Mouse (Mus musculus): ENCODE data around the gene Arhgef1. TPM values are rescaled to one million over a fixed set of nuclear protein-coding genes. Genes with fewer than 3 reads are reported as not detected.
A peak's percentile ranks its signal among the peaks of the same experiment; 100 is the strongest.

The Arhgef1 gene
- polyA plus RNA-seq, 1 experiment from 2014 or later: 86.9 TPM

DNA sequence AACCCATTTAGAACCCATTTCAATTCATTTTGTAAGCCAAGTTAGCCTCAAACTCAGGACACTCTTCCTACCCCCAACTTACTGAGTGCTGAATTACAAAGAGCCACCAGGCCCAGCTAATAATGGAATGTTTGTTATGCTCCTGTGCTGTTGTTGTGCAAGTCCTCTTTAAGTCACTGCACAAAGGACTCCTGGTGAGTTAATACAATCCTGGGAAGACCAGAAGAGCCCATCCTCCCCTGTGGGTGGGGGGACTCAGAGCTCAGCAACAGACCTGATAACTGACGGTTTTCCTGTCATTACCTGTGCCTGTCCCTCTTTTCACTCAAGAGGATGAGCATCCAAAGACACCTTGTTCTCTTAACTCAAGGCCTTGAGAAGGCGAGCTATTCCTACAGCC is 23.1 kb upstream of the Arhgef1 start:
- no peaks in the 10 kb centered on the region for H3K36me3 ChIP-seq
- no peak overlapping the region for H3K9ac ChIP-seq
- 51% methylated on average over 2 of the region's 2 CpGs for WGBS
- no peak for ATAC-seq (ENCODE audit: insufficient read depth, low FRiP score, low read depth)
- H3K9me3 ChIP-seq: no peaks in the 10 kb centered on the region
- H3K4me1 ChIP-seq: no peaks in the 10 kb centered on the region
- H3K4me3 ChIP-seq (replicated peaks): no peak overlapping the region
- H3K4me2 ChIP-seq: no peak overlapping the region
- H3K27me3 ChIP-seq (replicated peaks): no peaks in the 10 kb centered on the region
- no peak overlapping the region for H3K27ac ChIP-seq

DNA sequence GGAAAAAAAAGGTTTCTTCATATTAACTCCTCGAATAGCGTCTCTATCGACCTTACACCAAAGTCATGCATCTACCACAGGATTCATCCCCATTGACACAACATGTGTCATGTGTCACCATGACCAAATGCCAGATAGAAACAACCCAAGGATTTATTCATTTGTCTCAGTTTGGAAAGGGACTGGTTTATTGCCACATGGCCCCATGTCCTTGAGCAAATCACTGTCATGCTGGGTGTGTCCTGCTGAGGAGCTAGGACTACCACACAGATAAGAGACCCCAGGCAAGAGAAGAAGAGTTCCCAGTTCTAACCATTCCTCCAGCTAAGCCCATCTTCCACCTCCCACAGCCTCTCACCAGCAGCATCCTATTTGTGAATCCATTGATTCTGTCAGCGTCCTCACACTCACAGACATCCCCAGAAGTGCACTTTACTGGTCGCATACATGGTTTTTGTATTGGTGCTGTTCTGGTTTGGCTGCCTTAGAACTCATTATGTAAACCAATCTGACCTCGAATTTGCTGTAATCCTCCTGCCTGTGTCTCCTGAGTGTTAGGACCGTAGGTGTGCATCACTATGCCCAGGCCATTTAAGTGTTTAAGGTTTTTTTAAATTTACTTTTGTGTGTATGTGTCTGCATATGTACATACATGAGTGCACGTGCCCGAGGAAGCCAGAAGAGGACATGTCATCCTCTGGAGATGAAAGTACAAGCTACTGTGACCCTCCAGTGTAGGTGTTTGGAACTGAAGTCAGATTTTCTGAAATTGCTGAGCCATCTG is 20.1 kb upstream of the Arhgef1 start:
- ATAC-seq (ENCODE audit: insufficient read depth, low FRiP score, low read depth): no peak
- Histone ChIP-seq H3K9ac (no peak overlapping the region), H3K36me3 (peaks cover 9% of the 10 kb centered on the region; the same call in 1 of the 2 replicates), H3K27ac (no peak overlapping the region), H3K9me3 (no peaks in the 10 kb centered on the region), H3K4me3 (replicated peaks) (no peak overlapping the region), H3K27me3 (replicated peaks) (no peaks in the 10 kb centered on the region), H3K4me1 (peaks cover 18% of the 10 kb centered on the region), H3K4me2 (no peak overlapping the region)
- 89% methylated on average over 9 of the region's 9 CpGs for WGBS

DNA sequence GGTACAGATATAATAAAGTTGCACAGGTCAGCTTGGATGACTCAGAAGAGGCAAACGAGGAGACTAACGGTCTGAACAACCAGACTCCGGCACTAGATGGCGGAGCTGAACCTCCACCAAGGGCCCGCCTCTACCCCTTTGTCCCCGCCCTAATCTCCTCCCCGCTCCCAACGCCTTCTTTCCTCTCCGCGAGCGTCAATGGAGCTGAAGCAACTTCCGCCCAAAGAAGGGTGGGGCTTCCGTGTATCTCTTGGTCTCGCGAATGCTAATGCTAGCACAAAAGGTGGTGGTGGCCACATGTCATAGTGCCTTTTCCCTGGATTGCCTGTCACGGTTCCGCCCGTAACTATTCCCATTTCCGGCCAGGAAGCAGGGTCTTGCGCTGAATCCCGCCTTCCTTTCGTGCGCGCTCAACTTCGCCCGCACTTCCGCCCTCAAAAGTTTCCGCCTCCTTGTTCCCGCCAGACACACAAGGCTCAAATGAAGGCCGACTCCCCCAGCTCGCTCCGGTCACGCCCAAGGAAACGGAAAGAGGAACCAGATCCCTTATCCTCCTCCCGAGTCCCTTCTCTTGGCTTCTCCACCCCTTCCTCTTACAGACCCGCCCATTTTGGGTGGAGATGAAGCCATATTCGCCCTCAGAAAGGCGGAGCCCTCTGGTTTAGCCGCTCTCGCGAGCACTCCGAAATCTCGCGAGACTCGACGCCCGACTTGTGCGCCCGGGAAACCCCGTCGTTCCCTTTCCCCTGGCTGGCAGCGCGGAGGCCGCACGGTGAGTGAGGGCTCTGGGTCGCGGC is 18.6 kb upstream of the Arhgef1 start, which contains the start of gene Rps19:
TSS of gene Rps19 (plus strand) at position 476 of the 797 bp plus-strand sequence.
- peaks cover 18% of the 10 kb centered on the region for H3K4me1 ChIP-seq
- no peaks in the 10 kb centered on the region for H3K27me3 ChIP-seq (replicated peaks)
- H3K36me3 ChIP-seq: peaks cover 21% of the 10 kb centered on the region
- peak within 1 kb of the TSS; percentile 67 for H3K4me2 ChIP-seq
- H3K27ac ChIP-seq: peak within 1 kb of the TSS; percentile 89
- peak; percentile 94 for ATAC-seq (ENCODE audit: insufficient read depth, low FRiP score, low read depth)
- H3K9me3 ChIP-seq: no peaks in the 10 kb centered on the region
- H3K9ac ChIP-seq: peak within 1 kb of the TSS; percentile 100
- peak within 1 kb of the TSS; percentile 81 for H3K4me3 ChIP-seq (replicated peaks)
- WGBS: under 1% methylated on average over 57 of the region's 57 CpGs

DNA sequence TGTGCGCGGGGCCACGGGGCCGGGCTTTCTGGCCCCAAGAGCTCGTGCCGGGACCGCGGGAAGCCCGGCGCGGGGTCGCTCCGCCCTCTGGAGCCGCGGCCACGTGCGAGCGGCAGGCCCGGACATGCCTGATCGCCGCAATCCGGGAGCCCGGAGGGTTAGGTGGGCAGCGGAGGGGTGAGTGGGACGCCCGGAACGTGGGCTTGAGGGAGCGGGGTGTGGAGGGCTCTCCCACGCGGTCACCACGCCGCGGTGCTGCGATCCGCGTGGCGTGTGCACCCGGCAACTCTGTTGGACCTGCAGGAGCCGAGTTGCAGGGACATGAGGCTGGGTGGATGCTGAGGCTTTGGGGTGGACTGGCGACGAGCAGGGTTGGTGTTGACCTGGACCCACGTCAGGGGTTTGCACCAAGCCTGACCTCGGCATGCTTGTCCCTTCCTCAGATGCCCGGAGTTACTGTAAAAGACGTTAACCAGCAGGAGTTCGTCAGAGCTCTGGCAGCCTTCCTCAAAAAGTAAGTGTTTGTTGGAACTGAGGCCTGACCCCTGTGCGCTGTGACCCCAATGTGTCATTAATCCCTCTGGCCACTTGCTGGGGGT is 17.9 kb upstream of the Arhgef1 start:
- peak overlapping the region; percentile 89 for H3K27ac ChIP-seq

DNA sequence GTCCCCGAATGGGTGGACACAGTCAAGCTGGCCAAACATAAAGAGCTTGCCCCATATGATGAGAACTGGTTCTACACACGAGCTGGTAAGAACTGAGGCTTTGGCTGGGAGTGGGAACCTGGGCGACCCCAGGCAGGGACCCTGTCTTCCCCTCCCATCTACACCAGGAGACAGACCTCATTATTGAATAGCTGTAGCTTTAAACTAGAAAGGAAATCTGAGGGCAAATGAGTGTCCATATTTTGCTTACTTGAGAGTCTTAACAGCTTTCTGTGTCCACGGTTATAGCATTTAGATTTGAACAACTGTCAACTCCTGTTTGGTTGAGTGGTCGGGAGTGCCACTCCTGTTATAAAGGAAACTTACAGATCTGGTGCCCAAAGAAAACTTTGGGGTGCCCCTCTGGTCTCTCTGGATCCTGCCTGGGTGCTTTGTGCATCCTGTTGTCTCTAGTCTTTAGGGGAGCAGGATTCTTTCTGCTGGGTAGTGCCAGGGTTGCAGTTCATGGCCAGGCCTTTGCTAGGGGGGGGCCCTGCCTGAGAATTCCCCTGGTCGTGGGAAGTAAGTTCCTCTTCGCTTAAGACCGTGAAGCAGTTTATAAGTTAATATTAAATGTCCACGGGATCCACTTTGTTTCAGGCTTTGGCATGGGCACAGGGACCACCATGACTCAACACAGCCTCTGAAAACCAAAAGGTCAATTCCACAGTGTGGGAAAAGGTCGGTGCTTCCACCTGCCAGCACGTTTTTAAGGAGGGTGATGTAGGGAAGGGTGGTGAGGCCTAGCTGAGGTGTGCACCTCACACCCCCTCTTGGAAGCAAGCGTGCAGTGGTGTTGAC is 17.0 kb upstream of the Arhgef1 start:
- no peaks in the 10 kb centered on the region for H3K9me3 ChIP-seq
- 24% methylated on average over 12 of the region's 12 CpGs for WGBS
- peaks cover 36% of the 10 kb centered on the region for H3K36me3 ChIP-seq
- H3K4me1 ChIP-seq: peaks cover 18% of the 10 kb centered on the region
- peak overlapping the region; percentile 67 for H3K4me2 ChIP-seq
- peak overlapping the region; percentile 89; the same call in 1 of the 2 replicates for H3K27ac ChIP-seq
- H3K27me3 ChIP-seq (replicated peaks): no peaks in the 10 kb centered on the region
- no peak for ATAC-seq (ENCODE audit: insufficient read depth, low FRiP score, low read depth)
- H3K4me3 ChIP-seq (replicated peaks): peak overlapping the region; percentile 81
- peak overlapping the region; percentile 100 for H3K9ac ChIP-seq

More for the DNA sequence above, 17.9 kb upstream of the Arhgef1 start:
- H3K4me2 ChIP-seq: peak overlapping the region; percentile 67
- peak overlapping the region; percentile 100 for H3K9ac ChIP-seq
- peak overlapping the region; percentile 81 for H3K4me3 ChIP-seq (replicated peaks)
- WGBS: under 1% methylated on average over 47 of the region's 47 CpGs
- peaks cover 18% of the 10 kb centered on the region for H3K4me1 ChIP-seq
- H3K36me3 ChIP-seq: peaks cover 28% of the 10 kb centered on the region
- H3K9me3 ChIP-seq: no peaks in the 10 kb centered on the region
- H3K27me3 ChIP-seq (replicated peaks): no peaks in the 10 kb centered on the region
- no peak for ATAC-seq (ENCODE audit: insufficient read depth, low FRiP score, low read depth)

DNA sequence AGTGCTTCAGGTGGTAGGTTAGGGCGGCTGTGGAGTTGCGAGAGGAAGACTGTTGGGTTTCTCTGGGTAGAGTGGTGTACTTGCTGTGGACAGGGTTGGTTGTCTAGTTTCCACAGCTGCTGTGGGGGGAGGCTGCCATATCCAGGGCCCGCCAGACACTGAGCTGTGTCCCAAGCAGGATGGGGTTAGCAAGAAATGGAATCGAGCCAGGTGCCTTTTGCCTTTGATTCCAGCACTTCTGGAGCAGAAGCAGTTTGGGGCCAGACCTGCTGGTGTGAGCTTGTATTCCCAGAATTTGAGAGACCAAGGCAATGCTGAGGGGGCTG is 16.4 kb upstream of the Arhgef1 start:
- Histone ChIP-seq H3K9me3 (no peaks in the 10 kb centered on the region), H3K4me2 (peak overlapping the region; percentile 67), H3K36me3 (peaks cover 39% of the 10 kb centered on the region), H3K4me1 (peaks cover 18% of the 10 kb centered on the region), H3K9ac (peak overlapping the region; percentile 100), H3K27me3 (replicated peaks) (no peaks in the 10 kb centered on the region), H3K4me3 (replicated peaks) (peak overlapping the region; percentile 81), H3K27ac (peak overlapping the region; percentile 54; the same call in 1 of the 2 replicates)
- no peak for ATAC-seq (ENCODE audit: insufficient read depth, low FRiP score, low read depth)
- WGBS: 58% methylated on average over 4 of the region's 4 CpGs

DNA sequence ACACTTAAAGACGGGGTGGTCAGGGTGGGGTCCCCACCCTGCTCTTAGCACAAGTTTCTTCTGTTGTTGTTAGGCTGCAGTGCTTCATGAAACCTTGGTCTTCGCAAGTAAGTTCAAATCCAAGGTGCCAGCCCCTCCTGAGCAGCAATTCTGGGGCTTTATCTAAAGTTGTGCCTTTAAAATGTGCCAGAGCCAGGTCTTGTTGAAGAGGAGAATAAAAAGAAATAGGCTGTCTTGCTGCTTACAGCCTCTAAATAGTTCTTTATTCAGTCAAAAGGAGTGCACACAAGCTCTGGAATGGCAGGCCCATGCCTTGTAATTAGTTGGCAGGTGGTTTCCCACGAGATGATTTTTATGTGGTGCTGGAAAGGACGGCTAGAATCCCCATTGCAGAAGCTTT is 15.6 kb upstream of the Arhgef1 start:
- Histone ChIP-seq H3K27me3 (replicated peaks) (no peaks in the 10 kb centered on the region), H3K4me3 (replicated peaks) (no peak overlapping the region), H3K36me3 (peaks cover 39% of the 10 kb centered on the region), H3K4me2 (peak overlapping the region; percentile 67), H3K27ac (no peak overlapping the region), H3K9me3 (no peaks in the 10 kb centered on the region), H3K9ac (no peak overlapping the region), H3K4me1 (peaks cover 18% of the 10 kb centered on the region)
- no peak for ATAC-seq (ENCODE audit: insufficient read depth, low FRiP score, low read depth)
- WGBS: 67% methylated on average over 4 of the region's 4 CpGs

DNA sequence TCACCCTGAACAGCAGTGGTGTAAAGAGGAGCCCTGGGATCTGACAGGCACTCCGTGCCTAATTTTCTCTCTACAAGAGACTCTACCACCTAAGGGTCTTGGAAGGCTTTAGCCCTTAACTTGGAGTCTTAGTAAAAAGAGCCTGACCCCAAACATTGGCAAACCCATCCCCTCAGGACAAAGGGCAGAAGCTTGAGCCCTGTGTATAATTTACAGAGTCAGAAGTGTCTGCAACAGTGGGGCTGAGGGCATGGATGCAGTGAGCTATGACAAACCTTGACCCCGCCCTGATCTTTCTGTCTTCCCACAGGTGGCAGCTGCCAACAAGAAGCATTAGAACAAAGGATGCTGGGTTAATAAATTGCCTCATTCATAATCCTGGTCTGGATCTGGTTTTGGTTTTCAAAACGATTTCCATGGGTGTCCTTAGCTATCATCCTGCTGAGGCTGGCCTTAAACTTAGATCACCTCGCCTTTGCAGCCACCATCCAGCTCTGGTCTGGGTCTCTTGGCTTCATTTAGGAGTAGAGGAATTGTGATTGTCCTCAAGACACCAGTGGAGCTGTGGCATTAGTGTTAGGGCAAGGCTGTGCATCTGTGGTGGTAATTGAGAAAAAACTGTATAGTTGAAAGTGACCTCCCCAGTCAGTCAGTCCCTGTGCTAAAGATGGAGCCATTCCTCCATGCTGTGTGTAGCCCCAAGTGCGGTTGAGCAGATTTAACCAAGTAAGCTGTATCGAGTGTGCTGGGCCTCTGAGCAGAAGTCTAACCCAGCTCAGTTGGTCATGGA is 13.1 kb upstream of the Arhgef1 start:
- H3K9ac ChIP-seq: no peak overlapping the region
- peaks cover 18% of the 10 kb centered on the region for H3K4me1 ChIP-seq
- H3K36me3 ChIP-seq: peaks cover 39% of the 10 kb centered on the region
- ATAC-seq (ENCODE audit: insufficient read depth, low FRiP score, low read depth): no peak
- H3K4me2 ChIP-seq: no peak overlapping the region
- H3K27me3 ChIP-seq (replicated peaks): no peaks in the 10 kb centered on the region
- no peaks in the 10 kb centered on the region for H3K9me3 ChIP-seq
- no peak overlapping the region for H3K4me3 ChIP-seq (replicated peaks)
- peak overlapping the region; percentile 45; the same call in 1 of the 2 replicates for H3K27ac ChIP-seq
- 79% methylated on average over 6 of the region's 6 CpGs for WGBS

DNA sequence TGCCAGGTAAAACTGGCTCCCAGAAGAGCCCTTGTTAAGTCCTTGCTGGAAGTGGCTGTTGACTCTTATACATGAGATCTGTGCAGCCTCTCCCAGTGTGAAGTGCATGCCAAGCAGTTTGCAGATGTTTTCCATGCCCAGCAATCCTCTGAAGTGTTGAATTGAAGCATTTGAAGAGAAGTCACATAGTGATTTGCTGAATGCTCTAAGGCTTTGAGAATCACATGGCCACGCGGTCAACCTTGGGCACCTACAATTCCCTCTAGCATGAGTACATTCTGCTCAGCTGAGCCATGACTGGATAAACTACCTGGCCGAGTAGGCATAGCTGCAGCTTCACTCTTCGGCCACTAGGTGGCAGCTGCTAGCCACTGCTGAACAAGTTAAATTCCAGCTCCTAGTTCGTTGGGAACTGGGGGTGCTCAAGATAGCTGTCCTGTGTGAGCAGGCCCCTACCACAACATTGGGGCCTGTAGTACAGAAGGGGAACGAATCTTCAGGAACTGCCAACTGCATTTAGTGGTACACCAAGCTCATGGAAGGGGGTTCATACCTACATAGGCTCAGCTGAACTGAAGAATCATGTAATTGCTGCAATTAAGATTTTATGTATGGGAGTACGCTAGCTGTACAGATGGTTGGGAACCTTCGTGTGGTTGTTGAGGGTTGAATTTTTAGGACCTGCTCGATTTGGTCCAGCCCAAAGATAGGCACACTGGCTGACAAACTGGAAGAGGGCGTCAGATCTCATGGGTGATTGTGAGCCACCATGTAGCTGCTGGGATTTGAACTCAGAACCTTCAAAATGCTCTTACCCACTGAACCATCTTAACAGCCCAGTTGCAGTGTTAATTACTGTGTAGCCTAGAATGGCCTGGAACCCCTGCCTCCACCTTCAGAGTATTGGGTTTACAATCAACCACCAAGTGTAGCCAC is 12.2 kb upstream of the Arhgef1 start:
- Histone ChIP-seq H3K4me2 (no peak overlapping the region), H3K9ac (no peak overlapping the region), H3K36me3 (peaks cover 39% of the 10 kb centered on the region), H3K27ac (0 out of 2 replicates have a peak overlapping the region, but pooled peaks have one; percentile 45), H3K9me3 (no peaks in the 10 kb centered on the region), H3K27me3 (replicated peaks) (no peaks in the 10 kb centered on the region), H3K4me1 (peaks cover 18% of the 10 kb centered on the region), H3K4me3 (replicated peaks) (no peak overlapping the region)
- WGBS: 32% methylated on average over 10 of the region's 10 CpGs
- ATAC-seq (ENCODE audit: insufficient read depth, low FRiP score, low read depth): peak; percentile 47; the same call in 1 of the 2 replicates
